ENCODE assay signal across 8 mouse cellular contexts in genomic region chr12:112977156-112977555, GRCm38 (mm10). TPM values are rescaled to one million over a fixed set of nuclear protein-coding genes. Genes with fewer than 3 reads are reported as not detected.
DNase-seq lines count a peak whose midpoint lies in the region; ATAC-seq lines count a peak whose summit lies in the region.

No protein-coding gene starts in this region.

- H3K4me1 ChIP-seq in limb, embryonic 13.5 days = peaks cover 18% of the 10 kb centered on the region
- peaks cover 15% of the 10 kb centered on the region for H3K4me1 ChIP-seq in stomach, embryonic 16.5 days (ENCODE audit: control insufficient read depth, insufficient read depth, low read length)

- H3K4me3 ChIP-seq in limb, embryonic 13.5 days = peak overlapping the region; percentile 72
- peak overlapping the region; percentile 72 for H3K4me3 ChIP-seq in stomach, embryonic 16.5 days (replicated peaks; ENCODE audit: low read length)

- H3K27ac ChIP-seq in limb, embryonic 13.5 days = peak overlapping the region; percentile 85
- H3K27ac ChIP-seq in stomach, embryonic 16.5 days (ENCODE audit: low read length) = peak overlapping the region; percentile 65

- peak overlapping the region; percentile 89 for H3K9ac ChIP-seq in limb, embryonic 13.5 days
- H3K9ac ChIP-seq in stomach, embryonic 16.5 days (ENCODE audit: low read length) = peak overlapping the region; percentile 86

- peak overlapping the region; percentile 91 for H3K4me2 ChIP-seq in limb, embryonic 13.5 days (replicated peaks)
- peak overlapping the region; percentile 91 for H3K4me2 ChIP-seq in stomach, embryonic 16.5 days (ENCODE audit: low read depth, low read length)

- no peaks in the 10 kb centered on the region for H3K27me3 ChIP-seq in limb, embryonic 13.5 days
- H3K27me3 ChIP-seq in stomach, embryonic 16.5 days (ENCODE audit: control insufficient read depth, insufficient read depth, low read length) = no peaks in the 10 kb centered on the region

- H3K9me3 ChIP-seq in limb, embryonic 13.5 days = no peaks in the 10 kb centered on the region
- no peaks in the 10 kb centered on the region for H3K9me3 ChIP-seq in stomach, embryonic 16.5 days (replicated peaks; ENCODE audit: control insufficient read depth, low read length)

- 38% methylated on average over 12 of the region's 12 CpGs for WGBS in limb, embryonic 13.5 days
- 40% methylated on average over 12 of the region's 12 CpGs for WGBS in stomach, embryonic 16.5 days

- ATAC-seq in limb, embryonic 13.5 days (ENCODE audit: low FRiP score, low read depth) = peak; percentile 6; the same call in 1 of the 2 replicates
- ATAC-seq in stomach, embryonic 16.5 days (ENCODE audit: insufficient read depth, low FRiP score) = peak; percentile 11; the same call in 1 of the 2 replicates
- ATAC-seq in inflammation-experienced regulatory T-cells, adult 6 months = no peak

- peak; percentile 24 for DNase-seq in embryo, embryonic 9.5 days (ENCODE audit: extremely low spot score)
- no peak for DNase-seq in embryo, embryonic 11 days
- DNase-seq in right cerebral cortex, adult 2 months (ENCODE audit: low spot score in 2 of 2) = peak; percentile 30 to 49
- DNase-seq in right cerebral cortex, adult 18-20 months = no peak
- no peak for DNase-seq in urinary bladder, postnatal 4 days (ENCODE audit: low spot score in 2 of 2)

- peaks cover 75% of the 10 kb centered on the region for H3K36me3 ChIP-seq in limb, embryonic 13.5 days
- peaks cover 10% of the 10 kb centered on the region for H3K36me3 ChIP-seq in stomach, embryonic 16.5 days (ENCODE audit: control insufficient read depth, insufficient read depth, low read length)

RNA-seq across cellular contexts. Expression of gene Btbd6, which starts 0.9 kb away (rescaled TPM):
- 26.7 and 27.5 TPM in 2 replicates for polyA plus RNA-seq in limb, embryonic 13.5 days (2015; fragmentation: Nextera tagmentation; extraction: Ambion mirVana)
- polyA plus RNA-seq in stomach, embryonic 16.5 days (2015; fragmentation: Nextera tagmentation; extraction: Ambion mirVana) = 16.2 and 20.6 TPM in 2 replicates
- polyA plus RNA-seq in inflammation-experienced regulatory T-cells, adult 6 months (2017; shearing (Covaris generic)) = 1 to 10 TPM; 7.2 to 8.8 (median 7.3) TPM

RNA-seq across cellular contexts. Expression of gene Brf1, which starts 23.3 kb away (rescaled TPM):
- polyA plus RNA-seq in limb, embryonic 13.5 days (2015; fragmentation: Nextera tagmentation; extraction: Ambion mirVana) = 71.4 and 74.0 TPM in 2 replicates
- polyA plus RNA-seq in stomach, embryonic 16.5 days (2015; fragmentation: Nextera tagmentation; extraction: Ambion mirVana) = 50.3 and 53.9 TPM in 2 replicates
- 10 to 100 TPM; 20.2 to 32.0 (median 30.5) TPM for polyA plus RNA-seq in inflammation-experienced regulatory T-cells, adult 6 months (2017; shearing (Covaris generic))

RNA-seq across cellular contexts. Expression of gene Nudt14, which starts 35.2 kb away (rescaled TPM):
- 83.8 and 88.9 TPM in 2 replicates for polyA plus RNA-seq in limb, embryonic 13.5 days (2015; fragmentation: Nextera tagmentation; extraction: Ambion mirVana)
- 80.2 and 81.9 TPM in 2 replicates for polyA plus RNA-seq in stomach, embryonic 16.5 days (2015; fragmentation: Nextera tagmentation; extraction: Ambion mirVana)
- 10 to 100 TPM; 33.0 to 42.6 (median 40.7) TPM for polyA plus RNA-seq in inflammation-experienced regulatory T-cells, adult 6 months (2017; shearing (Covaris generic))

RNA-seq across cellular contexts. Expression of gene Pacs2, which starts 37.2 kb away (rescaled TPM):
- polyA plus RNA-seq in limb, embryonic 13.5 days (2015; fragmentation: Nextera tagmentation; extraction: Ambion mirVana) = 14.2 and 16.7 TPM in 2 replicates
- 9.7 and 11.2 TPM in 2 replicates for polyA plus RNA-seq in stomach, embryonic 16.5 days (2015; fragmentation: Nextera tagmentation; extraction: Ambion mirVana)
- 1 to 10 TPM; 5.0 to 8.6 (median 6.8) TPM for polyA plus RNA-seq in inflammation-experienced regulatory T-cells, adult 6 months (2017; shearing (Covaris generic))

RNA-seq across cellular contexts. Expression of gene Jag2, which starts 47.6 kb away (rescaled TPM):
- 5.9 and 7.8 TPM in 2 replicates for polyA plus RNA-seq in limb, embryonic 13.5 days (2015; fragmentation: Nextera tagmentation; extraction: Ambion mirVana)
- 5.1 and 6.4 TPM in 2 replicates for polyA plus RNA-seq in stomach, embryonic 16.5 days (2015; fragmentation: Nextera tagmentation; extraction: Ambion mirVana)
- polyA plus RNA-seq in inflammation-experienced regulatory T-cells, adult 6 months (2017; shearing (Covaris generic)) = under 1 TPM; 0.39 to 0.59 (median 0.50) TPM

Comparison
In these comparisons a context has a peak if more than half of its experiments do, and no peak if none do; other contexts are left out.
1. DNase-seq: peak in embryo, embryonic 9.5 days (single experiment) and right cerebral cortex, adult 2 months (2 of 2); none in embryo, embryonic 11 days (single experiment), right cerebral cortex, adult 18-20 months (single experiment) and urinary bladder, postnatal 4 days (0 of 2).